Mouse (Mus musculus) c-Kit-positive CD71-positive TER-119-negative erythroid progenitor cells, embryonic 14.5 days (primary cell): ENCODE data around the gene Sp6.

Experiments
- DNase-seq: peaks from one replicate; pipeline ENCODE4 v3.0.0-alpha.2; 2013; ENCODE audit warnings: low read depth

Sp6 gene

DNA sequence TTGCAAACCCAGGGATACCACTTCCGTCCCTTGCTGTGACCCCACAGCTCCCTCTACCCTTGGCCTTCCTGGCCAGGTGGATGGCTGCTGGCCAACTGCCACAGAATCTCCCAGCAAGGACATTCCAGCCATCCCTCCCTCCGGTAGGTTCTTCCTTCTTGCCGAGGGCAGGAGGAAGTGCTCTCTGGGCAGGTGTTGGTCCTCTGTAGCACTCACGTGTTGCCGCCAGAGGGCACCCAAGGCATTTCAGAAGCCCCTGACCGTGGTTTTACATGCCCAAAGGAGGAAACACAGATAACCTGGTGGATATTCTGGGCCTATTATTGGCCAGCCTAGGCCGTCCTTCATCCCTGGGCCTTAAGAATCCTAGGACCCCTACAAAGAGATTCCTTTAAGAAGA lies 30.8 kb upstream of the Sp6 start:
- no peak for DNase-seq

DNA sequence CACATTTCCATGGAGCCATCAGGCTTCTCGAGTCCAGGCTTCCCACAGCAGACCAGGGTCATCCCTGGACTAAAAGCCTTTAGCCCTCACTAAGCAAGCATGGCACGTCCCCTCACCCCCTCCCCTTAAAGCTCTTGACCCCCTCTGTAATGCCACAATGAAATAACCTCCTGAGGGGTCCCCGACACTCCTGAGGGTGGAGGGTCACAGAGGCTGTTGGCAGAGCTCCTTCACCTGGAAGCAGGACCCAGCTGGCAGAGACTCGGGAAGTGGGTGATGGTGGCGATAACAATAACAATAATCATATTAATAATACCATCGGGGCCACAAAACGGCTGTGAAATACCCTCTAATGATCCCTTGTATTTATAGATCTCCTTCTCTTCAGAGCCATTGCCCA lies 30.3 kb upstream of the Sp6 start, which contains the start of gene Sp2:
Sp2 (minus strand) TSS at position 101 of the 400 bp plus-strand sequence.
- DNase-seq, result no peak

DNA sequence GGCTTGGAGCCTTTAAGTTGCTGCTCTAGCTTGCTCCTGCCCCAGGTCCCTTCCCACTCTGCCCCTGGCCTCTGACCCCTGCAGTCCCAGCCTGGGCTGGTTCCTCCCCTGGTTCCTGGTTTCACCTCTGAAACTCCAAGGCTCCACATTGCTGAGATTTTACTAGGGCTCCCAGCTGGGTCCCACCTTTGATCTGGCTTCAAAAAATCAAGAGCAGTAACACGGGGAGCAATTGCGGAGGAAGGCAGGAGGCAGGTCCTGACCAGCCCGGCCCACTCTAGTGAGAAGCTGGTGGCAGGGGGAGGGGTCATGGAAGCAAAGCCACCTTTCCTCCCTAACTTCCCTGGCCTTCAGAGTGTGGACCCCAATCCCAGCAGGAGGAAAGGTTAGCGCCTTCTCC lies 28.3 kb upstream of the Sp6 start:
- DNase-seq, result no peak

DNA sequence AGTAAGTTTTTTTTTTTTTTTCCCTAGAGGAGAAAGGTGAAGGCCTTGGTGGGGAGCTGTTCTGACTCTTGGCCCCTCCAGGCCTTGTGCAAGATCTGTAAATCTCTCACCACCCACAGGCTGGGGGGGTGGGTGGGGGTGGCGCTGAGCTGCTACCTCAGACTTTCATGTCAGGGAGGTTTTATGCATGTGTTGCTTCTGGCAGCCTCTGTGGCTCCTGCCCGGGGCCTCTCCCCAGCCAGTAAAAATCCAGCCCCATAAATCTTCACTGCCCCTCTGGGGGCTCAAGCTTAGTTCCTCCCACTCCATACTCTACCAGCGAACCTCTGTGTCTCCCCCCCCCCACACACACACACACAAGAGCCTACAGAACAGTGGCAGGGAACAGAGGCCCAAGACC lies 26.7 kb upstream of the Sp6 start:
- DNase-seq, result no peak

DNA sequence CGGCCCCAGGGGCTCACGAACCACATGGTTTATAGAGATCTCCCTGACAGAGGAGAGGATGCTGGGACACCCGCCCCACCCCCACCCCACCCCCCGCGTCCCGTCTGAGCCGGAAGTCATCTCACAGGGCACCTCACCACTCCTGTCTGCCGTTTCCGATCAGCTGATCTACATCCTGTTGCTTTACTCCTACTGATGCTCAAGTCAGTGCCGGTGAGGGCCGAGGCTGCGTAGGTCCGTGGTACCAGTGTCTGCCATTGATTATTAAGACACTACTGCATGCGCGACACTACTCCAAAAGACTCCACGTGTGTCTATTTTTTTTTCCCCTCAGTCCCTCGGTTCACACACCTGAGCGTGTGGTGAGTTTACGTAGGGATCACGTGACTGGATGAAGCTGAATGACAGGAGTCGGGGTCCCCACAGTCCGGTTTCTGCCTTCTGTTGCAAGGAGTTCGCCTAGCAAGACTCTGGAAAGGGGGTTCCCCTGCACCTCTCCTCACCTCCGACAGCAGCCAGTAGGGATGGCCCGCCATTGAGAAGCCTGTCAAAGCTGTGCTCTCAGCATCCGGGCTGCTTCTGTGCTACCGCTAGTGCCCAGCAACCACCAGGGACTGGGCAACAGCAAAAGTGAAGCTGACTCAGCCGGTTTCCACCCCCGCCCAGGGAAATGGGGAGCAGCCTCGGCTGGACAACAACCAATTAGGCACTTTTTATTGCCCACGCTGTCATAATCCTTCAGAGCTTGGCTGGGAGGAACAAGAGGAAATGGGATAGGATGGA lies 25.1 kb upstream of the Sp6 start:
- no peak for DNase-seq

DNA sequence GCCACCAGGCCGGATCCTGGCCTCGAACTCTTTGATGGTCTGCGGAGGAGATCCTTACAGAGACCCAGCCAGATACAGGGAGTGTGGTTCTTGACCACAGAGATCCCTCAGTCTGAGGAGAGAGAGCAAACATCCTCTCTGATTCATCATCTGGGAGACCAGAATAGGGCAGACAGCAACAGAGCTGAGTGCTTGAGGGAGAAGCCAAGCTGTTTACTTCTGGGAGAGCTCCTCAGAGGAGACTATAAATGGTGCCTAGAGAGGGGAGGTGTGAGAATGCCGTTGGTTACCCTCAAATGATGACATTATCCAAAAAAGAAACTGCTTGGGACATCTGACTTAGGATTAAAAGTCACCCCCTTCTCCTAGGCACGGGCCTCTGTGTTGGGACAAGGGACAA lies 21.7 kb upstream of the Sp6 start:
- no peak for DNase-seq

DNA sequence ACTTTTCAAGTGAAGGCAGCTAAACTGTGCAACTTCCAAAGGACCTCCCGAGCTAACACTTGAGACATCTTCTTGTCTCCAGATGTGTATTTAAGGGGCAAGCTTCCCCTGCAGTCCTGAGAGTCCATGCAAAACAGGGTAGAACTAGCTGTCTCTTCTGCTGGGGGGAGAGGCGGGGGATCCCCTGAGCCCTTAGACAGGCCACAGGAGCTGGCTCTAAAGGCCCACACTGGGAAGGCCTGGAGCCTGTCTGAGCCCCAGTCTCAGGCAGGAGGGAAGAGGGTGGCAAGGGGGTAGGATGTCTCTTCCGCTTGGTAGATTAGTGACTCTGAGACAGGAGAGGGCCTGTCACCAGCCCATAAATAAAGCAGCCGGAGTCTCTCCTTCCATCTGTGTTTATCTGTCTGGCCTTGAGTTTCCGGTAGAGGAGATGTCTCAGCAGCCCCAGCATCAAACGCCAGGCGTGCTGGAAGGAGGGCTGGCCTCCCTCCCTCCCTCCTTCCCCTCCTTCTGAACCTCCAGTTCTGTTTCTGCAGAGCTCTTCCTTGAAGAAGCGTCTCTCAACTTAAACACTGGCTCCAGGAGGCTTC lies 20.4 kb upstream of the Sp6 start:
- no peak for DNase-seq

DNA sequence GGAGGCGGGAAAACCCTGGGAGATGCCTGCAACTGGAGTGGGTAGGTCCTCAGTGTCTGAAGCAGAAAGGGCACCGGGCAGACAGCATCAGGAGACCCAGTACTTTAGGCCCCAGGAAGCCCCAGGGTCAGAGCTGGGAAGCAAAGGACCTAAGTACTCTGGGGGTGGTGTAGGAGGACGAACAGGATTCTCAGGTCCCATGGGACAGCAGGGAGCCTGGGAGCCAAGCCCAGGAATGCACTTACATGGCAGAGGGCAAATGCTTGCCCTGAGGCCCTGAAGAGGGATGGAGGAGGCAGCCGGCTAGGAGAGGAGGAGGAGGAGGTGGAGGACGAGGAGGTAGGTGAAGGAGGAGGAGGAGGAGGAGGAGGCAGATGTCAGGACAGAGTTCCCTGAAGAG lies 18.2 kb upstream of the Sp6 start:
- DNase-seq, result no peak

DNA sequence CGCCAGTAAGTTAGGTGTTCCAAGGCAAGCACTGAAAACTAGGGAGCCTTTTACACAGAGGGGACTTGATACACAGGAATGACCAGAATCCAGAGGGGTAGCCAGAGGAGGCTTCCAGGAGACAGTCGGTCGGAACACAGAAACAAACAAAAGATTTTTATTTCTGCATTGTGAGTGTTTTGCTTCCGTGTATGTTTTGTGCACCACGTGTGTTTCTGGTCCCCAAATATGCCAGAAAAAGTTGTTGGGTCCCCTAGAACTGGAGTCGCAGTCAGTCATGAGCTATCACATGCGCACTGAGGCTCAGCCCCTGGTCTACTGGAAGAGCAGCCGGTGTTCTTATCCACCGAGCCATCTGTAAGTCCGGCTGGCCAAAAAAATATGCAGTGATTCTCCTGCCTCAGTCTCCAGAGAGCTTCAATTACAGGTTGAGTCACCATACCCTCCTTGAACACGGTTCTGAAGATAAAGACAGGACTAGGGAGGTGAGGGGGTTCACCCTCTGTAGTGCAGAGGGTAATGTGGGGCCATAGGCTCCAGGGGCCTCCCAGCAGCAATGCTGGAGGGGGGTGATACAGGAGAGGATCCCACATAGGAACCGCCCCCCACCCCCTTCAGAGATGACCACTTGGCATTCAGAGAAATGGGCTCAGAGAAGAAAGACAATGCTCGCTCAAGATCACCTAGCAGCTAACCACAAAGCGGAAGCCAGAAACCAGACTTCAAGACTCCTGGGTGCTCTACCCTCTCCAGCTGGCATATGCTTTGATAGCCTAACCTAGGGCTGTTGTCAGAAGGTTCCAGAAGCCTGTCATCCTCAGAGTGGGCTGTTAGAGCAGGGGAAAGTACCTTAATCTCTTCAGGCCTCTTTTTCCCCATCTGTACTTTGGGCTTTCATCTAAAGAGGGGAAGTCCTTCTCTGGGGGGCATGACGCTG lies 17.1 kb upstream of the Sp6 start:
- DNase-seq, result no peak

DNA sequence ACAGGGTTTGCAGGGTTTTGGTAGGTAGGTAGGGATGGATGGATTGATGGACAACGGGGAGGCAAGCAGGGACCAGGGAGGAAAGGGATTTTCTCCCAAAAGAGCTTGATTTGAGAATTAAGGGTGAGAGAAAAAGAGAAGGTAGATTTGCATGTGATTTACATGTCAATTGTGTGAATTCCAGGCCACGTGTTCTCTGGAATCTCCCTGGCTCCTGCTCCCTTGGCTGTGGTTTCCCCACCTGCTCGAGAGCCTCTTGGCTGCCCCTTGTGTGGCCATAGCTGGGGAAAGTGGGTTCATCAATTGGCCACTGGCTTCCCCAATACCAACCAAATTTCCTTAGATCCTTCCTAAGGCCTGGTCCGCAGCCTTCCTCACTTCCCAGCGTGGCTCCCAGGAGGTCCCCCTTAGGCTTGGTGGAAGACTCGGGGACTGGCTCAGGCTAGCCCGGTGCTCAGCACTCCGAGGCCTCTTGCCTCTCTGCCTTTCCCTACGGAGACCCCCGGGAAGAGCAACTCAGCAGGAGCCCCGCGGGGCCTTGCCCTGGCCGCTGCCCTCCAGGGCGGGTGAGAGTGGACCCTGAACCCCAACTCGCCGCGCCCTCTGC lies 16.3 kb upstream of the Sp6 start:
- DNase-seq, result no peak

DNA sequence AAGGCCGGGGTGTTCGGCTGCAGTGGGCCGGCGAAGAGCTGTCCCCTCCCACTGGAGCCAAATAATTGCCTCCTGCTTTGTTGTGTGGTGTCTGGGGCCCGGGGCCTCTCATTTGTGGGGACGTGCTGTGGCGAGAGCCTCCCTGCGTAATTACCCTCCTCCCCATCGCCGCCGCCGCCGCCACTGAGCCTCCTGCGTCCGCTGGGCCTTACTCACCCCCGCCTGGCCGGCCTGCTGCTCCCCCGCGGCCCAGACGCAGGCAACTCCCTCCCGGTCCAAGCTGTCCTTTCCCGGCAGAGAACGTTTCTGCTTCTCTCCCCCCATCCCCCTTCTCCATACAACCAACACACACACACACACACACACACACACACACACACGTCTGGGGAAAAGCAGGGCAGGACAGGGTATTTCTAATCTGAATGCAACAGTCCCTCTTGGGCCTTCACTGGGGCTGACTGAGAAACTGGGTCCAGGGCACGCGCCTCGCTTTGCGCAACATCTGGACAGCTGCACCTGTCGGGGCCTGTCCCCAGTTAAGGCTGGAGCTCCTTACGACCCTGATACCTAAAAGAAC lies 15.7 kb upstream of the Sp6 start:
- DNase-seq, result no peak

DNA sequence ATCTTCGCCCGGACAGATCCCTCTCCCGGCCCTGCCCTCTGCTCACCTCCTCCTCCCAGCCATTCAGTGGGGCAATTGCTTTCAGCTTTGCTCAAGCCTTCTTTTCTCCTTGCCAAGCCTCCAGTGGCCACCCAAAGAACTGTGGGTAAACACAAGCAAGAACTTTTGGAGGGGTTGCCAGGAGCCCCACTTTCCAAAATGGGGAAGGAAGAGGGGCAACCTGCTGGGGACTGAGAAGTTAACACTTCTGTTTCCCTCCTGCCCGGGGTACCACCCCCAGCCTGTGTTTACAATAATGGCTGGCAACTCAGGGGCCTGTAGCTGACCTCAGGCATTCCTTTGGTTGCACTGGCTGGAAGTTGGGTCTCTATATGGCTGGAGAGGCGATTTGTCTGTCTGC lies 10.0 kb upstream of the Sp6 start:
- DNase-seq, result no peak

DNA sequence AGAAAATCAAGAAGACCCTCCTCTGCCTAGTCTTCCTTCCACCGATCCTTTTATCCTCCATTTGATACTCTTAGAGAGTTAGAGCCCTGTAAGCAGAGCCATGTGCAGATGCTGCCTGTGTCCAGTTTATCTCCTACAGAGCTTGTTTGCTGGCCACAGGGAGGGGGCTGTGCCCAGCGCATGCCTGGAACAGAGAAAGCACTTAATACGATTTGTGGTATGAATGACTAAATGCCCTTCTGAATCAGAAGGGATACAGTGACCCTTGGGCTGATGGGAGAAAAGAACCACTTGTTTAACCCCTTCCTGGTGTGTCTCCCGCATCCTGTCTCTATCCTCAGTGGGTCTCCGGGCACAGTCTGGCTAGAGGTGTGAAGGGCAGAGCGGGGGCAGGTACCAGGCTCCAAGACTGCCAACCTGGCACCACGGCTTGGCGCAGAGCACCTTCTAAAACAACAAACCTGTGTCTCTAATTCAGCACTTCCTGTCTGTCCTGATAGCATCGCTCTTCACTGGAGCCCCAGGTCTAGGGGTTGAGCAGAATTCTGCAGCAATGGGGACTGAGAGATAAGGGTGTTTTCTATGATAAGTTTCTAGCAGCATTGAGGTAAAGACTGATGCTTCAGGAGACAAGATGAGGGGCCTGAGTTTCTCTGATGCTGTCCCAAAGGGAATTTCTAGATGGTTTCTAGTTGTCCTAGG lies 6.0 kb upstream of the Sp6 start:
- no peak for DNase-seq

DNA sequence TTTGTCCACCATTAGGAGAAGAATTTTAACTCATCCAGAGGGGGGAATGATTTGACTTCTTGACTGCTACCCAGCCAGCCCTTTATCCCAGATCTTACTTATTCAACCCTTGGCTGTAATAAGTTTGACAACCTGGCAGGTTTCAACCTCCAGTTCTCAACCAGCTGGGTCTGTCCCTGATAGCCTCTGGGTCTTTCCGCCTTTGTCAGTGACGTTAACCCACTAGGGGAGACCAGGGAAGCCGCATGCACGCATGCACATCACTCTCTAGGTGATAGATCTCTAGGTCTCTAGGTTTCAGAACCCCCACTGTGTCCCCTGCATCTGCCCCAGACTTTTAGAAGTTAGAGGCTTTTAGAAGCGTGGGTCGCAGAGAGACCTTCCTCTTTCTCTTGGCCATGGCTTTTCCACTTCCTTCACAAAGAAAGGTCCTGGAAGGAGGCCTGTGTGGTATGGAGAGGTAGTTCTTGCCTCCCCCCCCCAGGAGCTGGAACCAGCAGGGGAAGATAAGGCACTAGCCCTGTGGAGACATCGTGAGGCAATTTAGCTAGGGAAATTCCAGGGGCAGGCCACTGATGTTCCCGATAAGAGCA lies 3.9 kb upstream of the Sp6 start:
- no peak for DNase-seq

DNA sequence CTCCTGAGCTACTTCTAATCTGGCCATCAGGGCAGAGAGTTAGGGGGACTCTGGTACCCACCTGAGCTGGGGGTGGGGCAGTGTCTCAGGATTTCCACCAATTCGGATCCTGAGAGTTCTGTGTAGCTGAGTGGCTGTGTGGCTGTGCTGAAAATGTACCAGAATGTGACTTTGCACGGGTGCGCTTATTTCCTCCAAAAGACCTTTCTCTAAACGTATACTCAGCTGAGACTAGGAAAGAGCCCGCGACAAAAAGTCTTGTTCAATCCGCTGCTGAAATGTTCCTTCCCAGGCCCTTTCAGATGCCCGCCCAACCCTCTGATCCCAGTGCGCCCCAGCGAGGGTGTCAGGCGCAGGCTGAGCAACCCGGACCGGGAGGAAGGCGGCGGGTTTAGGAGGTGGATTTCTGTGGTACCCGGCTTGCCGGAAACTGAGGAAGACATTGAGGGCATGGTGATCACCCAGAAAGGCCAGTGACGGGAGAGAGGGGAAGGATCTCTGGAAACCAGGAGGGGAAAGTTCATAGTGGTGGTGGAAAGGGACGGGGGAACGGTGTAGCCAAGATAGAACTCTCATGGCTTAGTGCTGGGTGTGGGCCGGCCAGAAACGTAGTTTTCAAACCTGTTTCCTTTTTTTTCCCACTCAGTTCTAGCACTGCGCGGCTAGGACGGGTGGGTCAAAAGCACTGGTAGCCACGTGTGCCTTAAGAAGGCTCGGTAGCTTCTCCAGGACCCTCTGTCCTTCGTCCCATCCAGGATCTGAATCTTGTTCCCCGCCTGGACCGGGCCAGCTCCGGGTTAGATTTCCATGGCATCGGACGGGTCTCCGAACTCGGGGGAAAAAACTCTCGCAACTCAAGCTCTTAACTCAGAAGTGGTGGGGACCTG lies 4.7 kb downstream of the Sp6 start:
- DNase-seq, result no peak

DNA sequence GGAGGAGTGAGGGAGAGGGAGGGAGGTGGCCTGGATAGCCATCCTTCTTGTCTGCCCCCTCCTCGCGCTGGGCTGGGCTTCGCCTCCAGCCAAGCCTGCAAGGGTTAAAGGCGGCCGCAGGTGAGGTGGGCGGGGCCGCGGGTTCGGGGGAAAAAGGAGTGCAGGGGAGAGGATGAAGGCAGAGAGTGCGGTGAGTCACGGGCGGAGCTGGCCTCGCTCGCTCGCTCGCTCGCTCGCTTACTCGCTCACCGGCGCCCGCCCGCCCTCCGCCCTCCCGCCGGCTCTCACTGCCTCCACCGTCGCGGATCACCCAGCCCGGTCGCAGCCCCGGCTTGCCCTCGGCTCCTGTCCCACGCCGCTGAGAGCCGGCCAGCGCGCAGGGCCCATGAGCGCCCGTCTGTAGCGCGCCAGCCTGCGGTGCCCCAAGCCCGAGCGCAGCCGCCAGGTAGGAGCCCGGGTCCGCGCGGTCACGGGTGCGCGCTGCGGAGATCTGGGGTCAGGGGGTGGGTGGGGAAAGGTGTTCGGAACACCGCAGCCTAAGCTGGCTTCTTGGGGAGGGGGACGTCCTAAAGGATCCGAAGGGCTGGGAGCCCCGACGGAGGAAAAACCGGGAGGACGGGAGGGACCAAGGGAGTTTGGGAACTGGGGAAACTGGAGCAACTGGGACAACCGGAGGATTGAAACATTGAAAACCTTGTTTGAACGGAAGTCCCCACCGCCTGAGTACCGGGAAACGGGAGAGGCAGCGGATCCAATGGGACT lies 5.6 kb downstream of the Sp6 start:
- no peak for DNase-seq

DNA sequence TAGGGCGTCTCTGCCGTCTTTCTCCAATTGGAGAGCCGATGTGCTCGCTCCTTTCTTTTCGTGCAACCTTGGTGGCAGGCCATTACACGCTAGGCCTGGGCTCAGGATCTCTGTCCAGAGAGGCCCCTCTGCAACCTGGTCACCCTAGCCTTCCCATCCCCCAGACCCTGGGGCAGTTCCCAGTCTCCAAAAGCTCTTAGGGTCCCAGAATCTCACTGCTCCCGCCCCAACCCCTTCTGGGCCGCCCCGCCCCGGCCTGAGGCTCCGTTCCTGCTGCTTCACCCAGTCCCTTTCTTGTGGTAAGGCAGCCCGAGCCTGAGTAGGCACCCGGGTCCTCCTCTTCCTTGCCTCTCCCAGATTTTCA lies 6.1 kb downstream of the Sp6 start:
- DNase-seq, result no peak

DNA sequence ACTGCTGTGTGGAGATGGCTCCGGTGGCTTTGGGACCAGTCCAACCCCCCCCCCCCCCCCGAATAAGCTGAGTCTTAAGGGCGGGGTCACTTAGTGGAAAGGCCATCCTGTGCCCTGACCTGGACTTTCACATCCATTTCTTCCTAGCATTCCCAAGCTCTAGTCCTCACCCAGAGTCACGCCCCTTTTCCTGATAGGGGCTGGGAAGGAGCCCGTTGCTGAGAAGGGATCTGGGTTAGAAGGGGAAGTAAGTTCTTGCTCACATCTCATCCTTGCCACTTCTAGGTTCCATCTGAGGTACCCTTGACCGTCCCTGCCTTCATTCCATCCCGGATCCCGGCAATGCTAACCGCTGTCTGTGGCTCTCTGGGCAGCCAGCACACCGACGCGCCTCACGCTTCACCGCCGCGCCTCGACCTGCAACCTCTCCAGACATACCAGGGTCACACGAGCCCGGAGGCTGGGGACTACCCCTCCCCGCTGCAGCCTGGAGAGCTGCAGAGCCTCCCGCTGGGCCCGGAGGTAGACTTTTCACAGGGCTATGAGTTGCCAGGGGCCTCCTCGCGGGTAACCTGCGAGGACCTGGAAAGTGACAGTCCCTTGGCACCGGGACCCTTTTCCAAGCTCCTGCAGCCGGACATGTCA lies 8.0 kb downstream of the Sp6 start:
- no peak for DNase-seq
